Mouse (Mus musculus) C2C12 (cell line): ENCODE measurements around the gene Slc22a2.

Experiments
- CTCF ChIP-seq: IDR thresholded peaks from one replicate; pipeline ENCODE4 v1.5.1; 2011; ENCODE audit not compliant: control insufficient read depth, insufficient read depth, insufficient read length
- MYOD1 ChIP-seq: IDR thresholded peaks from one replicate; pipeline ENCODE4 v1.6.1; 2011; ENCODE audit warnings: low read depth; ENCODE audit not compliant: control insufficient read depth, insufficient read length
- MYOG ChIP-seq: IDR thresholded peaks from one replicate; pipeline ENCODE4 v1.6.1; 2011; ENCODE audit not compliant: control insufficient read depth, insufficient read length; ENCODE audit errors: extremely low read depth
- USF1 ChIP-seq: IDR thresholded peaks from one replicate; pipeline ENCODE4 v1.6.1; 2011; ENCODE audit warnings: low read depth, mild to moderate bottlenecking, control low read depth, moderate library complexity

- TF ChIP-seq CTCF (no peak), USF1 (no peak), MYOG (no peak), MYOD1 (no peak)
Measured at GRCm38 (mm10) chr17:12639585-12639984, 55.7 kb downstream of the Slc22a2 start.
